Mouse (Mus musculus) adrenal gland (tissue): ENCODE measurements at regions not wholly inside any gene's neighbourhood (a gene's known extent, or its start where the extent isn't known, plus 50 kb on each side); places are given as distances from the start of the nearest gene placed in this dataset.

ENCODE experiments used
- intact Hi-C: fragments of 180-260 bp; cut with DNase I; formaldehyde crosslinking; loops from one replicate; pipeline ENCODE4 v1.15.1; 2025

- intact Hi-C loops: loop anchor here (10.0 kb wide), 1 partner anchor 279 kb away; no protein-coding TSS in a partner anchor
Observed at GRCm38 (mm10) chr13:47855422-47856108, 405.5 kb upstream of the Id4 start.

GRCm38 (mm10) chr13:47858946-47859345 lies 402.1 kb upstream of the Id4 start:
- intact Hi-C loops: loop anchor here (10.0 kb wide), 1 partner anchor 276 kb away; no protein-coding TSS in a partner anchor

GRCm38 (mm10) chr13:47860316-47860715 lies 400.7 kb upstream of the Id4 start:
- intact Hi-C loops: no loop called here

GRCm38 (mm10) chr13:47862896-47863295 lies 398.1 kb upstream of the Id4 start:
- intact Hi-C loops: no loop called here

- intact Hi-C loops: no loop called here
Observed at GRCm38 (mm10) chr13:47868656-47869055, 392.4 kb upstream of the Id4 start.

GRCm38 (mm10) chr13:47869670-47870532 lies 391.1 kb upstream of the Id4 start:
- intact Hi-C loops: no loop called here

- intact Hi-C loops: no loop called here
Observed at GRCm38 (mm10) chr13:47872645-47873044, 388.4 kb upstream of the Id4 start.

- intact Hi-C loops: no loop called here
Observed at GRCm38 (mm10) chr13:47892569-47892968, 368.5 kb upstream of the Id4 start.

GRCm38 (mm10) chr13:47894331-47894730 lies 366.7 kb upstream of the Id4 start:
- intact Hi-C loops: no loop called here

- intact Hi-C loops: no loop called here
Observed at GRCm38 (mm10) chr13:47895256-47895655, 365.8 kb upstream of the Id4 start.

- intact Hi-C loops: no loop called here
Observed at GRCm38 (mm10) chr13:47896646-47897045, 364.4 kb upstream of the Id4 start.

GRCm38 (mm10) chr13:47909851-47910530 lies 351.0 kb upstream of the Id4 start:
- intact Hi-C loops: no loop called here

GRCm38 (mm10) chr13:47910531-47910910 lies 350.5 kb upstream of the Id4 start:
- intact Hi-C loops: no loop called here

- intact Hi-C loops: no loop called here
Observed at GRCm38 (mm10) chr13:47916456-47916855, 344.6 kb upstream of the Id4 start.

- intact Hi-C loops: no loop called here
Observed at GRCm38 (mm10) chr13:47917370-47917769, 343.7 kb upstream of the Id4 start.

GRCm38 (mm10) chr13:47921044-47921443 lies 340.0 kb upstream of the Id4 start:
- intact Hi-C loops: no loop called here

- intact Hi-C loops: no loop called here
Observed at GRCm38 (mm10) chr13:47940696-47941095, 320.3 kb upstream of the Id4 start.

GRCm38 (mm10) chr13:47942368-47942787 lies 318.6 kb upstream of the Id4 start:
- intact Hi-C loops: no loop called here

GRCm38 (mm10) chr13:47943645-47944044 lies 317.4 kb upstream of the Id4 start:
- intact Hi-C loops: no loop called here

- intact Hi-C loops: loop anchor here (5.0 kb wide), 1 partner anchor 231 kb away; no protein-coding TSS in a partner anchor
Observed at GRCm38 (mm10) chr13:47948098-47948865, 312.7 kb upstream of the Id4 start.

- intact Hi-C loops: no loop called here
Observed at GRCm38 (mm10) chr13:47950456-47950855, 310.6 kb upstream of the Id4 start.
